Comparison of ENCODE assay signal across 9 mouse cellular contexts in the genomic region with DNA sequence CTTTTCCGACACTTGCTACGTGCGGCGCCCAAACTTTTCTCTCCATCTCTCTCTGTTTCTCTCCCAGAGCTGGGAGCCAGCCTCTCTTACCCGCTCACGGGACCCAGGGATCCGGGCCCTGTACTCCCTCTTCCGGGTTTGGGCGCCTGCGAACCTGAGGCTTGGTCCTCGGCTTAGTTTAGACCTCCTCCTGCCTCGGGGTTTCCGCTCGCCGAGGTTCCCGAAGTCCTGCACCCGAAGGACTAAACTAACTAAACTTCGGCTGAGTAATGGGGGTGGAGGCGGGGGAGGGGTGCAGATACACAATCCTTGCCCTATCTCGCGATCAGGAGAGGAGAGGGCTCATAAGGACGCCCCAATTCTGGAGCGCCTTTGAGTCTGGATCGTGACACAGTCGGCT. TPM values are rescaled to one million over a fixed set of nuclear protein-coding genes. Genes with fewer than 3 reads are reported as not detected.
DNase-seq lines count a peak whose midpoint lies in the region; ATAC-seq and TF ChIP-seq lines count a peak whose summit lies in the region.
"Had no signal": no experiment of that assay in that cellular context is flagged by ENCODE, and none has a peak within 500 bp of the region (broad histone marks: within the 10 kb centered on the region; RNA-seq: fewer than 3 reads in every experiment).

A gene (minus strand): TSS at position 223 of the 400 bp plus-strand sequence.

- TF ChIP-seq CTCF in gastrocnemius, adult 2 months (IDR thresholded peaks at IDR 0.05) = no peak
- TF ChIP-seq CTCF in Patski (IDR thresholded peaks at IDR 0.05) = no peak

- intact Hi-C loops in gastrocnemius, adult 2 months (cut with DNase I) = no loop called here

- H3K9ac ChIP-seq in hindbrain, embryonic 11.5 days (ENCODE audit: low read depth, low read length) = peak within 1 kb of the TSS; percentile 96
- H3K9ac ChIP-seq in neural tube, embryonic 11.5 days (ENCODE audit: low read length) = peak within 1 kb of the TSS; percentile 99

- H3K4me2 ChIP-seq in hindbrain, embryonic 11.5 days (replicated peaks; ENCODE audit: low read depth, low read length) = peak within 1 kb of the TSS; percentile 77
- peak within 1 kb of the TSS; percentile 47 for H3K4me2 ChIP-seq in neural tube, embryonic 11.5 days (ENCODE audit: low read depth)

- H3K4me1 ChIP-seq in hindbrain, embryonic 11.5 days (replicated peaks; ENCODE audit: control insufficient read depth, insufficient read depth, low read length) = 0 out of 2 replicates have a peak, but pooled peaks cover 3% of the 10 kb centered on the region
- peaks cover 5% of the 10 kb centered on the region; the same call in 1 of the 2 replicates for H3K4me1 ChIP-seq in neural tube, embryonic 11.5 days (ENCODE audit: control insufficient read depth, insufficient read depth, low read length)

- no peaks in the 10 kb centered on the region for H3K9me3 ChIP-seq in hindbrain, embryonic 11.5 days (ENCODE audit: control insufficient read depth, low read length)
- no peaks in the 10 kb centered on the region for H3K9me3 ChIP-seq in neural tube, embryonic 11.5 days (ENCODE audit: control insufficient read depth, low read length)

- in situ Hi-C loops in Patski (cut with MboI; ENCODE audit: low pct_unique_long_range_greater_than_20kb) = no loop called here

- WGBS in hindbrain, embryonic 11.5 days = under 1% methylated on average over 25 of the region's 25 CpGs
- under 1% methylated on average over 25 of the region's 25 CpGs for WGBS in neural tube, embryonic 11.5 days

- H3K4me3 ChIP-seq in gastrocnemius, adult 2 months = peak within 1 kb of the TSS; percentile 74
- H3K4me3 ChIP-seq in hindbrain, embryonic 11.5 days (ENCODE audit: low read depth, low read length) = peak within 1 kb of the TSS; percentile 86
- peak within 1 kb of the TSS; percentile 86 for H3K4me3 ChIP-seq in neural tube, embryonic 11.5 days (ENCODE audit: low read depth, low read length)

- POLR2A ChIA-PET in Patski (lab: Charles Lee) = no interaction called here

- H3K27me3 ChIP-seq in Patski = no peaks in the 10 kb centered on the region
- H3K27me3 ChIP-seq in hindbrain, embryonic 11.5 days (ENCODE audit: control insufficient read depth, insufficient read depth, low read length) = peaks cover 23% of the 10 kb centered on the region
- H3K27me3 ChIP-seq in neural tube, embryonic 11.5 days (ENCODE audit: control insufficient read depth, insufficient read depth, low read length) = peaks cover 4% of the 10 kb centered on the region; the same call in 1 of the 2 replicates

- CTCF ChIA-PET in Patski (lab: Charles Lee) = no interaction called here

- no peak within 1 kb of the TSS for H3K27ac ChIP-seq in gastrocnemius, adult 2 months
- peak within 1 kb of the TSS; percentile 99 for H3K27ac ChIP-seq in hindbrain, embryonic 11.5 days (ENCODE audit: low read depth, low read length)
- H3K27ac ChIP-seq in neural tube, embryonic 11.5 days (ENCODE audit: low read depth, low read length) = peak within 1 kb of the TSS; percentile 99

- DNase-seq in gastrocnemius, adult 2 months = no peak
- DNase-seq in gastrocnemius, postnatal 10 days = no peak
- no peak for DNase-seq in Patski (ENCODE audit: low read depth, low spot score)
- peak; percentile 69 for DNase-seq in hindbrain, embryonic 11.5 days (ENCODE audit: low spot score)
- DNase-seq in left cerebral cortex, adult 8-10 months (ENCODE audit: low spot score in 2 of 2) = no peak
- DNase-seq in neural tube, embryonic 11.5 days (ENCODE audit: low spot score) = peak; percentile 69
- no peak for DNase-seq in cerebellum, postnatal 4 days (ENCODE audit: low spot score in 2 of 2)
- DNase-seq in ovary, postnatal 10 days (ENCODE audit: low spot score) = no peak

- no peaks in the 10 kb centered on the region for H3K36me3 ChIP-seq in hindbrain, embryonic 11.5 days (ENCODE audit: control insufficient read depth, insufficient read depth, low read length)
- no peaks in the 10 kb centered on the region for H3K36me3 ChIP-seq in neural tube, embryonic 11.5 days (ENCODE audit: control insufficient read depth, insufficient read depth, low read length)

- ATAC-seq in Patski = no peak
- no peak for ATAC-seq in hindbrain, embryonic 11.5 days (ENCODE audit: low FRiP score)
- ATAC-seq in neural tube, embryonic 11.5 days (ENCODE audit: insufficient read depth, low FRiP score, low TSS enrichment) = no peak

RNA-seq across cellular contexts. Expression of the gene that starts here (rescaled TPM):
- not detected for total RNA-seq in gastrocnemius, adult 2 months (2021)
- under 1 TPM; 0.07 to 0.16 TPM for total RNA-seq in gastrocnemius, postnatal 10 days (2021)
- 31.7 TPM for polyA plus RNA-seq in Patski (2021)
- polyA plus RNA-seq in hindbrain, embryonic 11.5 days (2014; fragmentation: Nextera tagmentation; extraction: Ambion mirVana) = 18.7 and 20.8 TPM in 2 replicates
- total RNA-seq in left cerebral cortex, adult 8-10 months (2022) = 10 to 100 TPM; 14.2 to 19.3 (median 16.6) TPM
- polyA plus RNA-seq in neural tube, embryonic 11.5 days (2014; fragmentation: Nextera tagmentation; extraction: Ambion mirVana) = 32.3 and 35.2 TPM in 2 replicates
- total RNA-seq: hematopoietic stem cell, adult 5-6 weeks had no signal

Comparison
In these comparisons a context has a peak if more than half of its experiments do, and no peak if none do; other contexts are left out.
1. RNA of the gene that starts here (total RNA-seq): 14.2 to 19.3 TPM in left cerebral cortex, adult 8-10 months; 0.07 to 0.16 TPM in gastrocnemius, postnatal 10 days and not detected in gastrocnemius, adult 2 months; every median in the first group is over 10 times any median in the second.
2. DNase-seq: peak in hindbrain, embryonic 11.5 days (single experiment) and neural tube, embryonic 11.5 days (single experiment); none in gastrocnemius, adult 2 months (single experiment), gastrocnemius, postnatal 10 days (single experiment), Patski (single experiment), left cerebral cortex, adult 8-10 months (0 of 2), cerebellum, postnatal 4 days (0 of 2) and ovary, postnatal 10 days (single experiment).
3. Peak in every context shown above with its lines, with median percentiles within 50 percentile points of each other: H3K4me3 ChIP-seq.